Mouse (Mus musculus) common myeloid progenitor, adult 5-6 weeks (primary cell): ENCODE measurements around the gene Mrps22. TPM values are rescaled to one million over a fixed set of nuclear protein-coding genes. Genes with fewer than 3 reads are reported as not detected.

Source experiments
- ATAC-seq: replicated peaks from 2 replicates; pipeline ENCODE4 v1.8.0; 2016; ENCODE audit warnings: low read depth, mild to moderate bottlenecking, moderate TSS enrichment, inconsistent platforms; ENCODE audit not compliant: poor library complexity, severe bottlenecking
- total RNA-seq: library from RNA; stranded (forward); fragments of 200-1000, 187-1606 nt; gene quantifications from 2 replicates; pipeline ENCODE4 v1.2.3, GENCODE M21; 2017

Gene Mrps22
- total RNA-seq, result 90.7 and 94.6 TPM in 2 replicates

DNA sequence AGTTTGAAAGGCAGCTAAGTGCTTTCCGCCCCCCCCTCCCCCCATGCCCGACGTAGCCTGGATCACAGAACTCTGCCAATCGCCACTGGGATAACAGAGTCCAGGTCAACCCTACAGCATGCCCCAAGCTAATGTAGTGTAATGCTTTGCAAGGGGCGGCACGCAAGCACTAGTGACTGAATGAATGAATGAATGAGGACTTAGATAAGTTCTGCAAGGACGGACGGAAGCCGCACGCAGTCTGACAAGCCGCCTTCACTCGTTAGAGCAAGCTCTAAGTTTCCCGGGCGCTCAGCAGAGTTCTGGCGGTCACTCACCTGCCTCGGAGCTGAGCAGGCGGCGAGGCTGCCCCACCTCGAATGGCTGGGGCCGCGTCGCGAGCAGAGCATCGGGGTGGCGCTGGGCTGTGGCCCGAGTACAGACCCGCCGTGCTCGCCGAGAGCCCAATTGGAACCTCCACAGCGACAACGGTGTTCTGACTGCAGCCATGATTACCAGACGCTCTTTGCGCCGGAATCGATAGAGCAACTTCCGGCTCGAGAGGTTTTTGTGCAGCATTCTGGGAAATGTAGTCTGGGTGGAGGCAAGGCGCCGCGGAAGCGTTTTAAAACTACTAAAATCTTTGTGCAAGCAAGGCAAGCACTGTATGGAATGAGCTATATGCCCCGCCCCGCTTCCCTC lies at the start of gene Mrps22:
Gene Mrps22 (minus strand): TSS at position 505 of the 681 bp plus-strand sequence.
- ATAC-seq, result peak; percentile 99

DNA sequence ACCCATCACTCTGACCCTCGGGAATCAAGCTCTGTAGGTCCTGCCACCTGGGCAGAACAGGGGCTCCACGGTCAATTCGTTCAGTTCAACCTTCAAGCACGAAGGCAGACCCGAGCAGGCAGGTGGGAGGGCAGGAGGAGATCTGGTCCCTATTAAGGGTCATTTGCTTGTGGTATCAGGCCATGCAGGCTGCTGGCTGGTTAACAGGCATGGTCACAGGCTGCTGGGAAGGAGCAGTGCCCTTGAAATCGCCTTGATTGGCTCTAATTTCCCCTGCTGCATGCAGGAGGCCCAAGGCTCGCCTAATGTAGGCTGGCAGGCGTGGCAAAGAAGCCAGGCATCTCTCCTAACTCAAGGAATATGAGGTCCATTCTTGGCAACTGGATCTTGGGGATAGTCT lies 49.1 kb upstream of the Mrps22 start:
- no peak for ATAC-seq

DNA sequence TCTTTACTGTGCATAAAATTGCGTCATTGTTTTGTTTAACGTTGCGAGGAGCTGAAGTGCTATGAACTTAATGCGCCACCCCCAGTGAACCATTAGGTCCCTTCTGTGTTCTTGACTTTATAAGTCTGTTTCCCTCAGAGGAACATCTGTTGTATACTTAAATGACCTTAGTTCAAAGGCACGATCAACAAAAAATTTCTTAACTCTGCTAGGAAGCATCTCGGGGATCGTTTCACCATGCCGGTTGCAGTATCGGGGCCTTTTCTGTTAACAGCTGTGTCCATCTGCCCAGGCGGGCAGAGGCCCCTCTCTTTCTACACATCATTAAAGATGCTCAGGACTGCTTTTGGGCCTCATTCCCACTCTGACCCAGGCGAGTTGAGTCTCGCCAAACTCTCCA lies 46.0 kb upstream of the Mrps22 start:
- no peak for ATAC-seq

DNA sequence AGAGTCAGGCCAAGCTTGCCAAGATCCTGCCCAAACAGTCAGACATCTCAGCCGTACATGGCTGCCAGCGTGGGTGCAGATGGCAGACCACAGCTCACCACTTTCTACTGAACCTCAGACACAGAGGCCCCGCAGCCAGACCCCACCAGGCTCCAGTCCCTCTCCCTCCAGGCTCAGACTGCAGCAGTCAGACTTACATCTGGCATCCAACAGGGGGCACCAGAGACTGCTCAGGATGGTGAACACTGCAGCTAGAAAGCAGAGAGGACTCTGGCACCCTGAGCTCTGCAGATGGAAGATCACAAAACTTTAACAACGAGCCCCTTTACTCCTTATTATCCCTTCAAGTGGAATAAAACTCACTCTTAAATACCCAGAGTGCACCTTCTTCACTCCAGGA lies 44.3 kb upstream of the Mrps22 start:
- peak; percentile 83 for ATAC-seq

DNA sequence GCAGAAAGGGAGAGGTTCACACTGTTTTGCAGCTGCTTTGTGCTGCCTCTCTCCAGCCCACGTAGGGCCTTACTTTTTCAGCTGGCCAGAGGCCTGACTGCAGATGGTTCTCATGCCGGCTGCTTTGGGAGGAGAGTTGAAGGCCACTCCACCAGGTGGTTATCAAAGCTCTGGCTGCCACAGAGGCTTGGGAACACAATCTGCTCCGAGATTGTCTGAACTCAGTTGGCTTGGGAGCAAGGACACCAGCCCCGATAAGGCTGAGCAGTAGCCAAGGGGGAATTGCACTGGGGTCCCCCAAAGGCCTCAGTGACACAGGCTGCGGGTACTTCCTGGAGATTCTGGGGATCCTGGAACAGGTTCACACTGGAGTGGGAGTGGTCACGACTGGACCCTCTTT lies 40.7 kb upstream of the Mrps22 start:
- no peak for ATAC-seq

DNA sequence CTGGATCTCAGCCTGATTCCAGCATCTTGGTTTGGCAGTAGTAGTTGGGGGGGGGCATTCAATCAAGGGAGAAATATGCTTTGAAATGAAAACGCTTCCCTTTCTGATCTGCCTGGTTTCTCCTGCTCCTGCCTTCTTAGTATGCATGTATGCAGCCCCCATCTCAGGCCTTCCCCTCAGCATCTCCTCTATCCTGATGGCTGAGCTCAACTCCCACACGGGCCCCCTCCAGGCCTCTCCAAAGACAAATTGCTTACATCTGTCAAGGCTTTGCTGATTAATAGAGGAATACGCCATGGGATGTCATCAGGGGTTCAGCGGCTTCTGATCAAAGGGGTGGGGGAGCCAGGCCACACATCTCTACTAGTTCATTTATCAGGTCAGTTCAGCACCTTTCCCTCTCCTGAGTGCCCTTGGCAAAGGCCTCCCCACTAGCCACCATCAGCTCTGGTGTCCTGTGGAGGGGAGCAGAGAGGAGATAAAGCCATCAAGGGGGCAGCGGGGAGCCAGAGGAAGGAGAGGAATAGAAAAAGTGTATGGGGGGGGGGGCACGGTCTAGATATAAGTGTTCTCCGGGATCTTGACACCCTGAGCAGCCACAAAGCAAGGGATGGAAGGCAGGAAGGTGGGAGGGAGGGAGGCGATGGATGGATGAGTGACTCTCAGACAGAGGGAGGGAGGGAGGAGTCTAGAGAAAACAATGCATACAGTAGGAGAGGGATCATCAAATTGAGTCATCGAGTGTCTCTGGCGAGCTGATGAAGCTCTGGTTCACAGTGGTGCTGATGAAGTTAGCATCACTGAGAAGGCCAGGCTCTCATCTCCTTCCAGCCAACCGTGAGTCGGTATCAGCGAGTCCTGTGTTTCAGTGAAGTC lies 32.1 kb upstream of the Mrps22 start:
- no peak for ATAC-seq

DNA sequence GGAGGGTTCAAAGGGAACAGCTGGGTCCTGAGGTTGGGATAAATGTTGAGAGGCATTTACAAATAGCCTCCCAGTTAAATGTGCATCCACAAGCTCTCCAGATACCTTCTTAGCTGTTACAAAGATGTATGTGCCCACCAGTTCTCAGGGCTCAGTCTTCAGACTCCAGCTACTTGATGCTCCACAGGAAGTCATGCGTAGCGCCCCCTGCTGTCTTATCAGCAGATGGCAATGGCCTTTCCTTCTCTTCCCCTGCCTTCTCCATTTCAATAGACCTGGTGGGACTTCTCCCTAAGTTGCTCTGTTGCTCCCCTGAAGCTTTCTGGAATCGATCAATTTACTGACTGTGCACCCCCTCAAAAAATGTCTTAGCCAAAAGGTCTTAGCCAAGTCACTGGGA lies 27.0 kb upstream of the Mrps22 start:
- ATAC-seq, result no peak

DNA sequence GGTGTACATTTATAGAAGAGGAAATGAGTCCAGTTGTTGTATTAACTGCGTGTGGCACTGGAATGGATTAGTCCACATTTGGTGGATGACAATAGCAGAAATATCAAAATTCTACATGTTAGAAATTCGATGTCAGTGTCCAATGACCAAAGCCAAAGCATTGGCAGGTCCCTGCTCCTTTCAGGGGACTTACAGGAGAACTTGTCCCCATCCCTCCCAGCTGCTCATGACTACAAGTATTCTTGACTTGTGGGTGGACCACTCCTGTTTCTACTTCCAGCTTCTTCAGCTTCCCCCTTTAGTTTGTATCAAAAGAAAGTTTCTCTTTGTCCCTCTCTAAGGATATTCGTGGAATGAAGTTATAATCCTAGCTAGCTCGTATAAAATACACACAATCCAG lies 3.4 kb upstream of the Mrps22 start:
- ATAC-seq, result no peak

DNA sequence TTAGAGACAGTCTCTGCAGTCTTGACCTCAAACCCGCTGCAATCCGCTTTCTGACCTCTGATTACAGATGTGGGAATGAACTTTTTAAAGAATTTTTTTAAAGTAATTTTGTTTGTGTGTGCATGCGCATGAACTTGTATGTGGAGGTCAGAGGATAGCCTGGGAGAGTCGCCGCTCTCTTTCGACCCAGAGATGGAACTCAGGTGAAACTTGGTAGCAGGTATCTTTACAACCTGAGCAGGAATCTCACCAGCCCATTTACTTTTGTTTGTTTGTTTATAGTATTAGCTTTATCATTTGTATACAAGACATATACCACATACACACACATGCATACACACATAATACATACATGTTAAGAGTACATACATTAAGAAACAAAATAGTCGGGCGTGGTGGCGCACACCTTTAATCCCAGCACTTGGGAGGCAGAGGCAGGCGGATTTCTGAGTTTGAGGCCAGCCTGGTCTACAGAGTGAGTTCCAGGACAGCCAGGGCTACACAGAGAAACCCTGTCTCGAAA lies 438 bp upstream of the Mrps22 start:
- no peak for ATAC-seq

DNA sequence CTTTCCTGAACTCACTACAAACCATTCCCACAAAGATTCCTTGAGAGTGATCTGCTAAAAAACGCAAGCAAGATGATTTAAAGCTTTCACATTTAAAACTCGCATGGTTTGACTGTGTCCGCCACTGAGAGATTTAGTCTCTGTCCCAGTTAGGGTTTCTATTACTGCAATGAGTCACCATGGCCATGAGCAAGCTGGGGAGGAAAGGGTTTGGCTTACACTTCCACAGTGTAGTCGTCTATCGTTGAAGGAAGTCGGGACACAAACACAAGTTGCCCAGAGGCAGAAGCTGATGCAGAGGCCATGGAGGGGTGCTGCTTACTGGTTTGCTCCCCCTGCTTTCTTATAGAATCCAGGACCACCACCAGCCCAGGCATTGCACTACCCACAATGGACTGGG lies 1.4 kb downstream of the Mrps22 start:
- ATAC-seq, result no peak

DNA sequence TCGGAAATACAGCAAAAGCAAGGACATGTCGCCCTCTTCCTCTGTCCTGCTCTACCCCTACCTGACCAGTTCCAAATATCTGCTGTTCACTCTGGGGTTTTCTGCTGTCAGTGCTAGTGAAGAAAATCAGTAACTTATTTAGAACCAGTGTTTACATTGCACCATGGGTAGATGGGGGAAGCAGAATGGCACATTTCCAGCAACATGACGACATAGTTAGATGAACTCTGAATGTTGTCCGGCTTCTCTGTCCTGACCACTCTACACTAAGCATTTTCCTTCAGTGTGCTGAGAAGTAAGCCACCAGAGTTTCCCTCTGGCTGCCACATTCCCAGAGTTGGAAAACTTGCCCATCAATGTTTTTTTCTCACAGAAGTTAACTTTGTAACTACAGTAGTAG lies 17.6 kb downstream of the Mrps22 start:
- no peak for ATAC-seq

DNA sequence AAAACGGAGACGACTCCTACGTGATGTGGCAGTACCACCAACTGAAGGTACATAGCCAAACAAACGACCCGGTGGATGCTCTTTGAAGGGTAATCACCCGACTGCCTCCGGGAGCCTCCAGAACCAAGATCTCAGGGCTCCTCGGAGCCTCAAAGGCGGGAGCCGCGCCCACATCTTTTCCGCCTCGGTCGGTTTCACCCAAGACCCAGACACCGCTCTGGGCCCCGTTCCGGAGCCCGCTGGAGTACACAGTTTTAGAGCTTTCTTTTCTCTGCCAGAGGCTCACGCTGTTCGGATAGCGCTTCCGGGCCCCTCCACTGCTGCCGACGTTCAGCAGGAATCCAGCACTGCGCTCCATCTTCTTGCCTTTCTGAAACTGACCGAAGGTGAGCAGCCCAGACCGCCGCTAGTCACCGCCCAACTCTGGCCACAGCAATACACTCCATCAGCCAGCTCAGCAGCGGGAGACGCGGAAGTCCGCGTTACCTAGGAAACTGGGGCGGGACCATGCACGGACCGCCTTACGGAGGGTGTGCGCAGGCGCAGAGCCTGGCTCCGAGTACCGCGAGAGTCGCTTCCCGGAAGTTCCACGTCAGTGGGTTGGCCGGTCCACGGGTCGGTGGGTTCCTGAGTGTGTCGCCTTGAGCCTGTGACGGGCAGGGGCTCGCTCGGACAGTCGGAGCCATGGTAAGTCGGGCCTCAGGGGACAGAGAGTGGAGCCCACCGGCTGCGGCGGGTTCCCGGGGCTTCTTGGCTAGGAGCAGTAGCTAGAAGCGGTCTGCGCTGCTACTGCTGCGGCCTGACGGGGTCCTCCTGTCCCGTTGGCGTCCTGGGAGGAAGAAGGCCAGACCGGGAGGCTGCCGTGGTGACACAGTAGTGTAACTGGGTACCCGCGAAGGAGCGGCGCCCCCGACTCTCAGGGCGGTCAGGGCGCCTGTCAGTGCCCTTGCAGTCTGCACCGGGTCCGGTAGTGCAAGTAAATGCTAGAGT lies 38.0 kb downstream of the Mrps22 start, which contains the start of gene Copb2:
Gene Copb2 (plus strand): TSS at position 585 of the 990 bp plus-strand sequence.
- peak; percentile 95 for ATAC-seq

DNA sequence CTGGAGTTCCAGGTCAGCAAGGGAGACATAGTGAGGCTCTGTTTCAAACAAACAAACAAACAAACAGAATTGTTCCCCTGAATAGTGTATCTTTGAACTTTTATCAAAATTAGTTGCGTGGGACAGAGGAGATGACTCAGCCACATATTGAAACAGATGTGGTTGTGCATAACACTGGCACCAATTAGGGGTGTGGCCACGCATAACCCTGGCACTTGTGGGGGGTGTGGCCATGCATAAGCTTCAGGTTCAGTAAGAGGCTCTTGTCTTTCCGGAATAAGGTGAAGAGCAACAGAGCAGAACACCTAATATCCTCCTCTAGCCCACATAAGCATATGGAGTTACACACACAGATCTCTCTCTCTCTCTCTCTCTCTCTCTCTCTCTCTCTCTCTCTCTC lies 57.4 kb downstream of the Mrps22 start:
- no peak for ATAC-seq

Other genes starting within 250 kb of the Mrps22 start
- gene Rbp1, start 178.7 kb downstream of the Mrps22 start, total RNA-seq, result 2.9 and 3.9 TPM in 2 replicates
- gene Rbp2, start 115.5 kb downstream of the Mrps22 start, total RNA-seq, result not detected in 2 replicates
- gene Copb2, start 37.9 kb downstream of the Mrps22 start, total RNA-seq, result 174 and 183 TPM in 2 replicates
- not detected in 2 replicates for gene Prr23a1, start 240.8 kb upstream of the Mrps22 start, total RNA-seq